Comparison of ENCODE assay signal across 26 mouse cellular contexts in the genomic region with DNA sequence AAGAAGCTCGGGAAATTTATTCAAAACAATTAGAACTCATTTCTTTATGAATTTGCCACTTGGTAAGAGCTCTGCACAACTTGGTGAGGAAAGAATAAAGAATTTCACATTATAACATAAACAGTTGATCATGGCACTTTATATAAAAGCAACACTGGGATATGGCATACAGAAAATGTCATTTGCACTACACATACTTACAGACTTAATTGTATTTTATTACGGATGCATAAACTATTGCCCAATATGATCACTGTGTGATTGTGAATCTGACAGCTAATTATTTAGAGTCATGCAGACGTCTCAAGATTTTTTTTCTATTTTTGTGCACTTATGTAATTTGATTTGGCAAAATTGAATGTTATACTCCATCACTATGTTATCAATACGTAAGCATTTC. TPM values are rescaled to one million over a fixed set of nuclear protein-coding genes. Genes with fewer than 3 reads are reported as not detected.
DNase-seq lines count a peak whose midpoint lies in the region; ATAC-seq and TF ChIP-seq lines count a peak whose summit lies in the region.
"Had no signal": no experiment of that assay in that cellular context is flagged by ENCODE, and none has a peak within 500 bp of the region (broad histone marks: within the 10 kb centered on the region; RNA-seq: fewer than 3 reads in every experiment).

No protein-coding gene starts in this region.

- no peaks in the 10 kb centered on the region for H3K27me3 ChIP-seq in forebrain, embryonic 10.5 days (ENCODE audit: poor library complexity, severe bottlenecking)
- no peaks in the 10 kb centered on the region for H3K27me3 ChIP-seq in forebrain, embryonic 13.5 days
- no peaks in the 10 kb centered on the region for H3K27me3 ChIP-seq in lung, embryonic 14.5 days (ENCODE audit: insufficient read depth, low read length)
- H3K27me3 ChIP-seq in lung, embryonic 16.5 days (ENCODE audit: control insufficient read depth, insufficient read depth, low read depth, low read length), result no peaks in the 10 kb centered on the region
- no peaks in the 10 kb centered on the region for H3K27me3 ChIP-seq in midbrain, embryonic 10.5 days (ENCODE audit: low read depth, poor library complexity, severe bottlenecking)
- no peaks in the 10 kb centered on the region for H3K27me3 ChIP-seq in midbrain, embryonic 15.5 days (replicated peaks)
- H3K27me3 ChIP-seq: CH12.LX; embryonic facial prominence, embryonic 12.5 days; forebrain, embryonic 12.5 days; forebrain, embryonic 15.5 days; Patski had no signal

- no peaks in the 10 kb centered on the region for H3K36me3 ChIP-seq in forebrain, embryonic 10.5 days (replicated peaks)
- no peaks in the 10 kb centered on the region for H3K36me3 ChIP-seq in forebrain, embryonic 13.5 days (ENCODE audit: poor library complexity, severe bottlenecking)
- H3K36me3 ChIP-seq in lung, embryonic 14.5 days (ENCODE audit: insufficient read depth), result no peaks in the 10 kb centered on the region
- no peaks in the 10 kb centered on the region for H3K36me3 ChIP-seq in lung, embryonic 16.5 days (ENCODE audit: control insufficient read depth, insufficient read depth, low read length)
- H3K36me3 ChIP-seq in midbrain, embryonic 10.5 days, result no peaks in the 10 kb centered on the region
- no peaks in the 10 kb centered on the region for H3K36me3 ChIP-seq in midbrain, embryonic 15.5 days (replicated peaks)
- H3K36me3 ChIP-seq: embryonic facial prominence, embryonic 10.5 days; embryonic facial prominence, embryonic 12.5 days; forebrain, embryonic 12.5 days; forebrain, embryonic 15.5 days; G1E had no signal

- no peak overlapping the region for H3K4me3 ChIP-seq in forebrain, embryonic 10.5 days
- H3K4me3 ChIP-seq in forebrain, embryonic 13.5 days, result no peak overlapping the region
- H3K4me3 ChIP-seq in lung, embryonic 14.5 days (ENCODE audit: low read depth, low read length), result no peak overlapping the region
- no peak overlapping the region for H3K4me3 ChIP-seq in lung, embryonic 16.5 days (ENCODE audit: low read length)
- H3K4me3 ChIP-seq in midbrain, embryonic 10.5 days, result no peak overlapping the region
- no peak overlapping the region for H3K4me3 ChIP-seq in midbrain, embryonic 15.5 days
- H3K4me3 ChIP-seq: embryonic facial prominence, embryonic 10.5 days; embryonic facial prominence, embryonic 12.5 days; forebrain, embryonic 12.5 days; forebrain, embryonic 15.5 days had no signal

- WGBS in forebrain, embryonic 10.5 days, result 72% methylated on average over 4 of the region's 4 CpGs
- WGBS in forebrain, embryonic 13.5 days, result 62% methylated on average over 4 of the region's 4 CpGs
- WGBS in lung, embryonic 14.5 days, result 38% methylated on average over 4 of the region's 4 CpGs
- 48% methylated on average over 4 of the region's 4 CpGs for WGBS in lung, embryonic 16.5 days
- 65% methylated on average over 4 of the region's 4 CpGs for WGBS in midbrain, embryonic 10.5 days
- 65% methylated on average over 4 of the region's 4 CpGs for WGBS in midbrain, embryonic 15.5 days

- TF ChIP-seq CTCF in lung, embryonic 14.5 days (IDR thresholded peaks at IDR 0.05; ENCODE audit: low read depth), result no peak

- peaks cover 9% of the 10 kb centered on the region for H3K4me1 ChIP-seq in forebrain, embryonic 10.5 days
- H3K4me1 ChIP-seq in forebrain, embryonic 13.5 days, result peaks cover 6% of the 10 kb centered on the region
- H3K4me1 ChIP-seq in lung, embryonic 14.5 days (ENCODE audit: insufficient read depth), result no peaks in the 10 kb centered on the region
- H3K4me1 ChIP-seq in lung, embryonic 16.5 days (replicated peaks; ENCODE audit: control insufficient read depth, insufficient read depth, low read length), result no peaks in the 10 kb centered on the region
- H3K4me1 ChIP-seq in midbrain, embryonic 10.5 days, result peaks cover 10% of the 10 kb centered on the region
- no peaks in the 10 kb centered on the region for H3K4me1 ChIP-seq in midbrain, embryonic 15.5 days
- H3K4me1 ChIP-seq: forebrain, embryonic 15.5 days had no signal

- H3K9me3 ChIP-seq in forebrain, embryonic 10.5 days, result no peaks in the 10 kb centered on the region
- no peaks in the 10 kb centered on the region for H3K9me3 ChIP-seq in forebrain, embryonic 13.5 days (replicated peaks)
- no peaks in the 10 kb centered on the region for H3K9me3 ChIP-seq in lung, embryonic 14.5 days (ENCODE audit: low read depth, low read length)
- H3K9me3 ChIP-seq in lung, embryonic 16.5 days (ENCODE audit: control insufficient read depth, low read length), result no peaks in the 10 kb centered on the region
- H3K9me3 ChIP-seq in midbrain, embryonic 10.5 days (replicated peaks), result no peaks in the 10 kb centered on the region; the same call in 1 of the 2 replicates
- no peaks in the 10 kb centered on the region for H3K9me3 ChIP-seq in midbrain, embryonic 15.5 days
- H3K9me3 ChIP-seq: embryonic facial prominence, embryonic 10.5 days; embryonic facial prominence, embryonic 12.5 days; forebrain, embryonic 12.5 days; forebrain, embryonic 15.5 days; G1E had no signal

- no peak overlapping the region for H3K9ac ChIP-seq in forebrain, embryonic 13.5 days
- H3K9ac ChIP-seq in lung, embryonic 14.5 days, result no peak overlapping the region
- H3K9ac ChIP-seq in lung, embryonic 16.5 days (ENCODE audit: low read length), result no peak overlapping the region
- H3K9ac ChIP-seq in midbrain, embryonic 15.5 days, result no peak overlapping the region
- H3K9ac ChIP-seq: embryonic facial prominence, embryonic 12.5 days; forebrain, embryonic 12.5 days; forebrain, embryonic 15.5 days had no signal

- DNase-seq in forebrain, embryonic 10.5 days (ENCODE audit: extremely low spot score, low spot score), result no peak
- peak; percentile 67 for DNase-seq in lung, embryonic 14.5 days
- no peak for DNase-seq in lung, postnatal 10 days
- DNase-seq in lung, postnatal 14 days, result no peak
- no peak for DNase-seq in midbrain, embryonic 10.5 days (ENCODE audit: low spot score)
- DNase-seq: adrenal gland, adult 8-10 months; adrenal gland, postnatal 14 days; adrenal gland, postnatal 36 days; B cell, adult 2 months; cerebellum, adult 11-12 months; cerebellum, adult 2 months; cerebellum, adult 9-10 months; cerebellum, postnatal 10 days; cerebellum, postnatal 25 days had no signal

- peak overlapping the region; percentile 35; the same call in 1 of the 2 replicates for H3K27ac ChIP-seq in forebrain, embryonic 10.5 days
- no peak overlapping the region for H3K27ac ChIP-seq in forebrain, embryonic 13.5 days
- peak overlapping the region; percentile 63; the same call in 1 of the 2 replicates for H3K27ac ChIP-seq in lung, embryonic 14.5 days (ENCODE audit: low read depth)
- peak overlapping the region; percentile 67 for H3K27ac ChIP-seq in lung, embryonic 16.5 days (ENCODE audit: low read length)
- H3K27ac ChIP-seq in midbrain, embryonic 10.5 days (replicated peaks), result 0 out of 2 replicates have a peak overlapping the region, but pooled peaks have one; percentile 34
- H3K27ac ChIP-seq in midbrain, embryonic 15.5 days, result no peak overlapping the region
- H3K27ac ChIP-seq: embryonic facial prominence, embryonic 10.5 days; embryonic facial prominence, embryonic 12.5 days; forebrain, embryonic 15.5 days had no signal

- ATAC-seq in forebrain, embryonic 13.5 days, result no peak
- ATAC-seq in lung, embryonic 14.5 days (ENCODE audit: insufficient read depth), result peak; percentile 76; the same call in 1 of the 2 replicates
- peak; percentile 92 for ATAC-seq in lung, embryonic 16.5 days (ENCODE audit: low read depth)
- ATAC-seq in midbrain, embryonic 15.5 days (replicated peaks), result no peak
- ATAC-seq: activated CD4-positive, CD25-positive, alpha-beta regulatory T cell, adult 4 months; CD4-positive, CD25-positive, alpha-beta regulatory T cell, adult 4 months; forebrain, embryonic 15.5 days; Patski had no signal

- no peak overlapping the region for H3K4me2 ChIP-seq in forebrain, embryonic 13.5 days
- H3K4me2 ChIP-seq in lung, embryonic 14.5 days, result no peak overlapping the region
- H3K4me2 ChIP-seq in lung, embryonic 16.5 days (ENCODE audit: low read depth, low read length), result no peak overlapping the region
- no peak overlapping the region for H3K4me2 ChIP-seq in midbrain, embryonic 15.5 days
- H3K4me2 ChIP-seq: embryonic facial prominence, embryonic 12.5 days; forebrain, embryonic 12.5 days; forebrain, embryonic 15.5 days had no signal

RNA-seq across cellular contexts. Expression of gene Tmem167, which starts 55.9 kb away (rescaled TPM):
- polyA plus RNA-seq in forebrain, embryonic 10.5 days (2016; fragmentation: Nextera tagmentation; extraction: Ambion mirVana), result 59.5 and 67.8 TPM in 2 replicates
- polyA plus RNA-seq in forebrain, embryonic 13.5 days (2015; fragmentation: Nextera tagmentation; extraction: Ambion mirVana), result 56.5 and 57.5 TPM in 2 replicates
- polyA plus RNA-seq in lung, embryonic 14.5 days (2014; fragmentation: Nextera tagmentation; extraction: Ambion mirVana), result 75.1 and 77.4 TPM in 2 replicates
- polyA plus RNA-seq in lung, embryonic 16.5 days (2015; fragmentation: Nextera tagmentation; extraction: Ambion mirVana), result 48.2 and 54.3 TPM in 2 replicates
- 60.7 and 61.3 TPM in 2 replicates for polyA plus RNA-seq in midbrain, embryonic 10.5 days (2016; fragmentation: Nextera tagmentation; extraction: Ambion mirVana)
- 42.0 and 43.1 TPM in 2 replicates for polyA plus RNA-seq in midbrain, embryonic 15.5 days (2015; fragmentation: Nextera tagmentation; extraction: Ambion mirVana)

RNA-seq across cellular contexts. Expression of gene Xrcc4, which starts 56.4 kb away (rescaled TPM):
- 7.4 and 9.5 TPM in 2 replicates for polyA plus RNA-seq in forebrain, embryonic 10.5 days (2016; fragmentation: Nextera tagmentation; extraction: Ambion mirVana)
- 14.2 and 16.2 TPM in 2 replicates for polyA plus RNA-seq in forebrain, embryonic 13.5 days (2015; fragmentation: Nextera tagmentation; extraction: Ambion mirVana)
- polyA plus RNA-seq in lung, embryonic 14.5 days (2014; fragmentation: Nextera tagmentation; extraction: Ambion mirVana), result 10.5 and 11.2 TPM in 2 replicates
- polyA plus RNA-seq in lung, embryonic 16.5 days (2015; fragmentation: Nextera tagmentation; extraction: Ambion mirVana), result 14.3 and 16.9 TPM in 2 replicates
- polyA plus RNA-seq in midbrain, embryonic 10.5 days (2016; fragmentation: Nextera tagmentation; extraction: Ambion mirVana), result 9.3 and 9.7 TPM in 2 replicates
- 13.2 and 15.1 TPM in 2 replicates for polyA plus RNA-seq in midbrain, embryonic 15.5 days (2015; fragmentation: Nextera tagmentation; extraction: Ambion mirVana)

Comparison
In these comparisons a context has a peak if more than half of its experiments do, and no peak if none do; other contexts are left out.
1. H3K27ac ChIP-seq: peak in forebrain, embryonic 10.5 days (single experiment), lung, embryonic 14.5 days (single experiment), lung, embryonic 16.5 days (single experiment) and midbrain, embryonic 10.5 days (single experiment); none in forebrain, embryonic 13.5 days (single experiment) and midbrain, embryonic 15.5 days (single experiment).
2. ATAC-seq: peak in lung, embryonic 14.5 days (single experiment) and lung, embryonic 16.5 days (single experiment); none in forebrain, embryonic 13.5 days (single experiment) and midbrain, embryonic 15.5 days (single experiment).